Mouse (Mus musculus): Measurements from ENCODE around the gene Tmem211. TPM values are rescaled to one million over a fixed set of nuclear protein-coding genes. Genes with fewer than 3 reads are reported as not detected.

Gene Tmem211
- total and polyA plus RNA-seq, 3 experiments = not detected

DNA sequence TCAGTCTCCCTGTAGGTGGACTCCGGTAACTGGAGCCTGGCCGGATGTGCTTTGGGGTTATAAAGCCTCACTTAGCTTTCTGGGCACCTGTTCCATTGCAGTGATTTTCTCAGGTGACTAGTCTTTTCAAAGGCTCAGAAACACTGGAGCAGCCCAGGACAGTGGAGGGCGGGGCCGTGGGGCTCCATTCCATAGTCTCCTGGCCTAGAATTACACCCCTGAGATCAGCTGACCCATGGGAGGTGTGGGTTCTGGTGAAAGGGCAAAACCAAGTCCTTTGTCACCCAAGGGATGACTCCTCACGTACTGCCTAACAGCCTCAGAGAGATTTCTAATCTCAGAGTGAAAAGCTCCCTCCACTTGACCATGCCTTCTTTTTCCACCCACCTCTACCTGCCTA is 3.5 kb downstream of the Tmem211 start:
- dilution Hi-C loops (cut with MboI; ENCODE audit: extremely low pct_ligation_motif_present, extremely low pct_unique_long_range_greater_than_20kb, low sequenced_read_pairs) = no loop called here
- Histone ChIP-seq H3K4me3 (replicated peaks in 1 of 3; ENCODE audit: low read depth in 2 of 3, low read length in 2 of 3, poor library complexity in 1 of 3) (no peak overlapping the region), H3K4me2 (ENCODE audit: insufficient read depth, low read depth, poor library complexity, severe bottlenecking) (no peak overlapping the region), H3K27ac (ENCODE audit: insufficient read depth, low read depth) (no peak overlapping the region), H3K9me3 (replicated peaks; ENCODE audit: low read length) (no peaks in the 10 kb centered on the region), H3K4me1 (ENCODE audit: control insufficient read depth in 1 of 2, insufficient read depth in 2 of 2) (peaks cover 0 to 12% of the 10 kb centered on the region in 2 experiments; a peak in 2 of 4 replicates), H3K79me2 (replicated peaks; ENCODE audit: control insufficient read depth, extremely low read depth, insufficient read depth, poor library complexity, severe bottlenecking) (no peaks in the 10 kb centered on the region), H3K27me3 (replicated peaks) (peaks cover 59% of the 10 kb centered on the region), H3K36me3 (replicated peaks in 1 of 2; ENCODE audit: control insufficient read depth in 1 of 2, insufficient read depth in 1 of 2, low read length in 1 of 2) (no peaks in the 10 kb centered on the region), H3K9ac (ENCODE audit: insufficient read depth, low read depth) (no peak overlapping the region)
- no peak for TF ChIP-seq NRF1 (IDR thresholded peaks at IDR 0.05; ENCODE audit: low read depth, low read length)
- no peak for TF ChIP-seq SIN3A (IDR thresholded peaks at IDR 0.05; ENCODE audit: low read length)
- no peak for TF ChIP-seq USF2 (conservative IDR thresholded peaks at IDR 0.05; ENCODE audit: low read depth, low read length)
- no peak for TF ChIP-seq MXI1 (IDR thresholded peaks at IDR 0.05; ENCODE audit: low read depth, low read length)
- no peak for TF ChIP-seq MAZ (IDR thresholded peaks at IDR 0.05; ENCODE audit: low read depth, low read length)
- TF ChIP-seq RCOR1 (conservative IDR thresholded peaks at IDR 0.05; ENCODE audit: low read depth, low read length) = no peak
- no peak for TF ChIP-seq ZMIZ1 (IDR thresholded peaks at IDR 0.05; ENCODE audit: low read depth, low read length)
- no peak for TF ChIP-seq E2F4 (IDR thresholded peaks at IDR 0.05; ENCODE audit: insufficient replicate concordance, low read depth, low read length)
- TF ChIP-seq RAD21 (IDR thresholded peaks at IDR 0.05; ENCODE audit: low read depth, low read length) = no peak
- TF ChIP-seq MYC (IDR thresholded peaks at IDR 0.05; ENCODE audit: low read depth, low read length) = no peak
- TF ChIP-seq PAX5 (IDR thresholded peaks at IDR 0.05; ENCODE audit: low read length) = no peak
- no peak for TF ChIP-seq POLR2A (IDR thresholded peaks at IDR 0.05; ENCODE audit: low read depth, low read length)
- in situ Hi-C loops (cut with MboI; ENCODE audit: low pct_ligation_motif_present, low pct_unique_long_range_greater_than_20kb, low sequenced_read_pairs) = no loop called here
- no peak for DNase-seq (ENCODE audit: extremely low read depth)

- no peaks in the 10 kb centered on the region for H3K4me1 ChIP-seq (ENCODE audit: control insufficient read depth in 1 of 2, insufficient read depth in 2 of 2)
- H3K4me2 ChIP-seq (ENCODE audit: insufficient read depth, low read depth, poor library complexity, severe bottlenecking) = no peak overlapping the region
- dilution Hi-C loops (cut with MboI; ENCODE audit: extremely low pct_ligation_motif_present, extremely low pct_unique_long_range_greater_than_20kb, low sequenced_read_pairs) = no loop called here
- H3K27me3 ChIP-seq (replicated peaks) = peaks cover 37% of the 10 kb centered on the region
- TF ChIP-seq EP300 (IDR thresholded peaks at IDR 0.05; ENCODE audit: low read length) (no peak), IRF4 (IDR thresholded peaks at IDR 0.05; ENCODE audit: low read depth, low read length) (no peak), SMC3 (IDR thresholded peaks at IDR 0.05; ENCODE audit: low read depth, low read length) (no peak), JUN (IDR thresholded peaks at IDR 0.05; ENCODE audit: insufficient read depth, low read depth, low read length) (no peak), UBTF (IDR thresholded peaks at IDR 0.05; ENCODE audit: low read depth, low read length) (no peak), ZC3H11A (IDR thresholded peaks at IDR 0.05; ENCODE audit: low read depth, low read length) (no peak)
- no peaks in the 10 kb centered on the region for H3K9me3 ChIP-seq (replicated peaks; ENCODE audit: low read length)
- no peaks in the 10 kb centered on the region for H3K36me3 ChIP-seq (replicated peaks in 1 of 2; ENCODE audit: control insufficient read depth in 1 of 2, insufficient read depth in 1 of 2, low read length in 1 of 2)
- H3K4me3 ChIP-seq (replicated peaks in 1 of 3; ENCODE audit: low read depth in 2 of 3, low read length in 2 of 3, poor library complexity in 1 of 3) = no peak overlapping the region
- no peak overlapping the region for H3K27ac ChIP-seq (ENCODE audit: insufficient read depth, low read depth)
- in situ Hi-C loops (cut with MboI; ENCODE audit: low pct_ligation_motif_present, low pct_unique_long_range_greater_than_20kb, low sequenced_read_pairs) = no loop called here
- no peak for DNase-seq (ENCODE audit: extremely low read depth)
- no peaks in the 10 kb centered on the region for H3K79me2 ChIP-seq (replicated peaks; ENCODE audit: control insufficient read depth, extremely low read depth, insufficient read depth, poor library complexity, severe bottlenecking)
- H3K9ac ChIP-seq (ENCODE audit: insufficient read depth, low read depth) = no peak overlapping the region
Observed at GRCm38 (mm10) chr5:113249263-113249930, 22.7 kb downstream of the Tmem211 start.
